Mouse (Mus musculus) thymus, postnatal 10 days (tissue): Measurements from ENCODE around the gene Ube2i.

Experiments
- DNase-seq, 2 experiments: peaks; one replicate each; pipeline ENCODE4 v3.0.0; 2021; ENCODE audit warnings: low spot score in 2 of 2

Gene Ube2i

DNA sequence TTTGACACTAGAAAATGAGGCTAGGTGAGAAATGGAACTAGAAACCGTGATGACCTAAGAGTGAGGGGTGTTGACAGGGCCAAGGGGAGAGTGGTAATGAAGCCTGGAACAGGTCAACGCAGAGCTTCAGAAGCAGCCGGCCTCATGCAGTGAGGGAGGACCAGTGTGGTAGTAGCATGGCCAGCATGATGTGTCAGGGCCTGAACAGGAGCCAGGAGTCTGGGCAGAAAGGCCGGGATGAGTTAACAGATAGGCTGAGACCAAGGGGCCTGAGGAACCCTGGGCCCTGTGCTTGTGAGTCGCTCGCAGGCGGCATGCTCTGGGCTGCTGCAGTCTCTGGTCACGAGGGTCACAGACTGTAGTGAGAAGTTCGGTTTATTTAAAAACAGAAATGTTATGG is 55.5 kb downstream of the Ube2i start:
- no peak for DNase-seq

- DNase-seq = no peak
Observed at GRCm38 (mm10) chr17:25215431-25215830, 59.0 kb downstream of the Ube2i start.
